Mouse (Mus musculus) CH12F3 (cell line): ENCODE measurements around the gene Phospho1.

ENCODE experiments used
- in situ Hi-C: fragments of 300-500 bp; cut with MboI; formaldehyde crosslinking; loops from 2 replicates; pipeline ENCODE4 v1.14.3; 2020; ENCODE audit warnings: low sequenced_read_pairs

Phospho1 gene

GRCm38 (mm10) chr11:95833006-95833570 is 8.8 kb downstream of the Phospho1 start:
- in situ Hi-C loops = no loop called here

GRCm38 (mm10) chr11:95833631-95834142 is 9.4 kb downstream of the Phospho1 start:
- in situ Hi-C loops = no loop called here

DNA sequence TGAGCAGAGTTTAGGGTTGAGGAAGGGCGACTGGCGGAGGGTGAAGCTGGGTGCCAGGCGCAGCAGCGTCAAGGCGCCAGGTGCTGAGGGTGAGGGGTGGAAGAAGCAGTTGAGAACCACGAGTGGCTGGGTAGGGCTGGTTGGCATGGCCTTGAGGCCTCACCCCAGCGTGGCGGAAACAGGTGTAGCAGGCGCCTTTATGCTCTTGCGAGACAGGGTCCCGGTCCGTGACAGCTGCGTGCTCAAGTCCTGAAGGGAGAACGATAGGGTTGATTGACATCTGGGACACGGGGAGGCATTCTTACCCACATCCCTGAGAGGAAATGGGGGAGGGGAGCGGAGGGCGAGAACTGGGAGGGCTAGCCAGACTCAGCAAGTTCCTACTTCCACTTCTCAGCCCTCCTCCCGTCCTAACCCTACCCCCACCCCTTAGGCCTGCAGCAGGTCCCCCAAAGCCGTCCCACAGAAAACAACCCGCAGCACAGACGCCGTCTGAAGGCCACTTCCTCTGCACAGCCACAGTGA is 9.9 kb downstream of the Phospho1 start:
- in situ Hi-C loops = no loop called here

DNA sequence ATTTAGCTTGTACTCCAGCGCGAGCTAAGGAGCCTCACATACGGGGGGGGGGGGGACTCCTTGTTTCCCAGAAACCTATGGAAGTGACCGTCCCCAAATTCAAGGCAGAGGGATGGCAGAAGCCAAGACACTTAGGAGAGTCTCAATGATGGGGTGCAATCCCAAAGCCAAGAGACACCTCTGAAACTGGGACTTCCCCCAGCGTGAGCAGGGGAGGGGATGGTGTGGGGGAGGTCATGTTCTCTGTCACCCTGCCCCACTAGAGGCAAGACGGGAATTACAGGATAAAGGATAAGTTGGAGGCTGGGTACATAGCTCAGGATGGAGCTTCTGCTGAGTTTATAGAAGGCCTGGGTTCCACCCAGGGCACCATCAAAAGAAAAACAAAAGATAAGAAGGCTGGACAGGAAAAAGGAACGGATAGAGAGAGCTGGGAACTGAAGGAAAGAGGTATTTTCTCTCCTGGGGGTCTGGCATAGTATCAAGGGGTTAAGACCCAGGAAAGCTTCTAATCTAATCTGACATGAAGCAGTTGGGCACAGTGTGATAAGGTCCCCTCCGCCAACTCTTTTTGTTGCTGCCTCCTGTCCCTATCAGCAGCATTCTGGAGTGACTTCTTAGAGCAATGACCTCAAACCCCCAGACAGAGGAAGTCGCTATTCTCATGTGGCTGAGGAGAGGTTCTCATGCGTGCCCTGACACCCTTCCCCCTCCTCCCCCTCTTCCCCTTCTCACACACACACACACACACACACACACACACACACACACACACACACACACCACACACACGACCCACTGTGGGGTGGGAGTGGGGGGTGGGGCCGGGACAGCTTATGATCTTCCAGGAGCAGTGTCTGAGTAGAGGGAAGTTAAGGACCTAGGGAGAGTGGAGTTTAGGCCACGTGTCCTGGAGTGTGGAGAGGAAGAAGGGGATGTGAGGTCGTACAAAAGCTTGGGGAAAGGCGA is 10.7 kb downstream of the Phospho1 start:
- in situ Hi-C loops = no loop called here

- in situ Hi-C loops = no loop called here
These were observed 11.5 kb downstream of the Phospho1 start for GRCm38 (mm10) chr11:95835832-95836231.

GRCm38 (mm10) chr11:95836433-95836832 is 12.1 kb downstream of the Phospho1 start:
- in situ Hi-C loops = no loop called here

GRCm38 (mm10) chr11:95837059-95837458 is 12.8 kb downstream of the Phospho1 start, which contains the start of gene Gngt2:
Gngt2 (plus strand) TSS chr11:95837216.
- in situ Hi-C loops = no loop called here

DNA sequence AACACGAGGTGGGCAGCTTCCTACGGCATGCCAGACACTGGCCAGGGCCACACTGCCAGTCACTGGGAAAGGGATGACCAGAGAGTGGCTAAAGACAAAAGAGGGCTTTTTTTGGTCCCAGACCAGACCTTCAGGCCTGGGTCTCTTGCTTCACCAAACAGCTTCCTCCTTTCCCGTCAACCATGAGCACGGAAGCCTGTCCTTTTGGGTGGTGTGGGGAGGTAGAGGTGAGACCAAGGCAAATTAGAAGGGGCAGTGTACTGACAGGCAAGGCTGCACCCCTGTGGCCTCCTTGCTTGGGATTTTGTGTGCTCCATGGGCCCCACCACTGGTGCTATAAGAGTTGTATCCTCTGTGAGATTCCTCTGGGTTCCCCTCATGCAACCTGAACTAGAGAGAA is 14.3 kb downstream of the Phospho1 start:
- in situ Hi-C loops = no loop called here

- in situ Hi-C loops = no loop called here
These were observed 14.9 kb downstream of the Phospho1 start for GRCm38 (mm10) chr11:95838999-95839868.

- in situ Hi-C loops = no loop called here
These were observed 16.6 kb downstream of the Phospho1 start for GRCm38 (mm10) chr11:95840694-95841497.

- in situ Hi-C loops = no loop called here
These were observed 17.2 kb downstream of the Phospho1 start for GRCm38 (mm10) chr11:95841498-95841830.

GRCm38 (mm10) chr11:95842074-95842681 is 17.9 kb downstream of the Phospho1 start, which contains the start of gene Abi3:
Abi3 (minus strand) TSS chr11:95842476.
- in situ Hi-C loops = no loop called here

DNA sequence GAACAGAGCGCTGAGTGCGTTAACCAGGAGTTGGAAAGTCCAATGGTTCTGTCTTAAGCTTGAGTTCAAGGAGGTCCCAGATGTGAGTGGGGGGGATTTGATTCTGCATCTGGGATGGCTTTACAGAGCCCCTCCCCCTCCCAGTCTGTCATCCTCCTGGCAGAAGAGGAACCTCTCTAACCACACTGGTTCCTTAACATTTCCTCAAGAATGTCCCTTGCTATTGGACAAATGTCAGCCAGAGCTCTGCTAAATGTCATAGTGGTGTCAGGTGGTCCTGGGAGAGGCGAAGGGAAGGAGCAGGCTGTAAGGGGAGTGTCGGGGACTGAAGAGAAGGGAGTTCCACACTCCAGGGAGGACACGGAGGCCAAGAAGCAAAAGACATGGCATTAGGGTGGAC is 18.7 kb downstream of the Phospho1 start:
- in situ Hi-C loops = no loop called here

GRCm38 (mm10) chr11:95843421-95843950 is 19.2 kb downstream of the Phospho1 start:
- in situ Hi-C loops = no loop called here

GRCm38 (mm10) chr11:95844935-95845334 is 20.6 kb downstream of the Phospho1 start:
- in situ Hi-C loops = no loop called here

DNA sequence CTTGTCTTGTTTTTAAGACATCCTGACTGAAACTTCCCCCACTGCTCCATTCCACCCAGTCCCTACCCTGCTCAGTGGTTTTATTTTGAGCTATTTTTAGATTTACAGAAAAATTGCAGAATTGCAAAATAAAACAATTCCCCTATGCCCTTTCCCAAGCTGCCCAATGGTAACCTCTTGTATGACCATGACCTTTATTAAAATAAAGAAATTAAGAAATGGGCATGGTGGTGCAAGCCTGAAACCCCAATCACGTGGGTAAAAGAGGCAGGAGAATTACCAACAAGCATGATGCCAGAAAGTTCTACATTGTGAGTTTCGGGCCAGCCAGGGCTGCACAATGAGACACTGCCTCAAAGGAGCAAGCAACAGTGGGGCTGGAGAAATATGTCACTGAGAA is 26.6 kb downstream of the Phospho1 start:
- in situ Hi-C loops = no loop called here

DNA sequence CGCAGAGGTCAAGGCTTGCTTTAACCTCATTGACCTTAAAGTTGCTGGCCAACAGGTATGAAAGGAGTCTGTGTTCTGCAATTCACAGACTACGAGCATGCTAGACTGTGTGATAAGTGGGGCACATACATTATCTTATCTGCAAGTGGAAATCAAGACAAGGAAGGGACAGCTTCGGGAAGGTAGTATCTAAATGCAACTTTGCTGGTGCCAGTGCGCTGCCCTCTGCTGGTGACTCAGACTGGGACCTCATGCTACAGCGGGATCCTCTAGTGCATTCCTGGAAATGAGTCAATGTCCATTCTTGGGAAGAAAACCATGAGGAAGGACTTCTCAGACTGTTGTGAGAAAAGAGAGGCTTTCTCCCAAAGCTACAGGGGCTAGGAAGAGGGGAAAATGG is 29.4 kb downstream of the Phospho1 start:
- in situ Hi-C loops = no loop called here

- in situ Hi-C loops = no loop called here
These were observed 33.0 kb downstream of the Phospho1 start for GRCm38 (mm10) chr11:95857306-95857705.
